Comparison of ENCODE assay signal across 8 mouse cellular contexts in genomic region chr16:4725780-4726527, GRCm38 (mm10). TPM values are rescaled to one million over a fixed set of nuclear protein-coding genes. Genes with fewer than 3 reads are reported as not detected.
DNase-seq lines count a peak whose midpoint lies in the region; ATAC-seq lines count a peak whose summit lies in the region.

Hmox2 (plus strand) TSS chr16:4726361.

- no peaks in the 10 kb centered on the region for H3K9me3 ChIP-seq in hindbrain, embryonic 13.5 days

- peak; percentile 95 for DNase-seq in NIH3T3 (ENCODE audit: low read depth)
- peak; percentile 97 to 98 for DNase-seq in cerebellum, postnatal 10 days
- peak; percentile 80 to 90 for DNase-seq in frontal cortex, postnatal 14 days (ENCODE audit: low spot score in 2 of 2)
- DNase-seq in layer of hippocampus, postnatal 25 days (ENCODE audit: extremely low spot score in 1 of 2, low spot score in 1 of 2): peak; percentile 87 to 90
- DNase-seq in lung, postnatal 25 days (ENCODE audit: low spot score): peak; percentile 96
- DNase-seq in retina, embryonic 14.5 days (ENCODE audit: low spot score): peak; percentile 94
- DNase-seq in thymus, postnatal 4 days: peak; percentile 99

- peak within 1 kb of the TSS; percentile 69 for H3K4me3 ChIP-seq in hindbrain, embryonic 13.5 days

- H3K27me3 ChIP-seq in hindbrain, embryonic 13.5 days: no peaks in the 10 kb centered on the region

- peak within 1 kb of the TSS; percentile 84 for H3K9ac ChIP-seq in hindbrain, embryonic 13.5 days

- peaks cover 20% of the 10 kb centered on the region for H3K4me1 ChIP-seq in hindbrain, embryonic 13.5 days (replicated peaks)

- H3K27ac ChIP-seq in hindbrain, embryonic 13.5 days: peak within 1 kb of the TSS; percentile 78

- no peaks in the 10 kb centered on the region for H3K36me3 ChIP-seq in hindbrain, embryonic 13.5 days

- WGBS in hindbrain, embryonic 13.5 days: 6% methylated on average over 34 of the region's 35 CpGs

- peak within 1 kb of the TSS; percentile 86 for H3K4me2 ChIP-seq in hindbrain, embryonic 13.5 days

- ATAC-seq in hindbrain, embryonic 13.5 days (ENCODE audit: low FRiP score): peak; percentile 96

RNA-seq across cellular contexts. Expression of gene Hmox2, which starts in this region (rescaled TPM):
- 94.6 and 96.7 TPM in 2 replicates for polyA plus RNA-seq in hindbrain, embryonic 13.5 days (2015; fragmentation: Nextera tagmentation; extraction: Ambion mirVana)
- total RNA-seq in layer of hippocampus, postnatal 25 days (2021): 10 to 100 TPM; 87.7 to 98.0 TPM

Comparison
In these comparisons a context has a peak if more than half of its experiments do, and no peak if none do; other contexts are left out.
1. Peak in every context shown above with its lines: DNase-seq, ATAC-seq, H3K4me3 ChIP-seq and H3K27ac ChIP-seq.